Mouse (Mus musculus) forebrain, embryonic 14.5 days (tissue): Measurements from ENCODE around the gene Gm20388. TPM values are rescaled to one million over a fixed set of nuclear protein-coding genes. Genes with fewer than 3 reads are reported as not detected.

Experiments used
- ATAC-seq: fragments of 200-750 bp; cut with Nextera tagmentation; 2 replicates; pipeline ENCODE4 v1.8.0; 2017; ENCODE audit warnings: mild to moderate bottlenecking, moderate library complexity
- DNase-seq: peaks from one replicate; pipeline ENCODE4 v3.0.0-alpha.2; 2015; ENCODE audit warnings: low spot score
- H3K27ac ChIP-seq: fragments of 300-500 bp; sonication (generic); 2 replicates; pipeline ENCODE4 v1.5.1; 2014; ENCODE audit warnings: low read depth, mild to moderate bottlenecking, control low read depth, low read length, moderate library complexity
- H3K27me3 ChIP-seq: fragments of 300-500 bp; sonication (generic); replicated peaks from 2 replicates; pipeline ENCODE4 v1.6.1; 2014; ENCODE audit warnings: low read length, control low read depth, mixed read lengths; ENCODE audit not compliant: control insufficient read depth, insufficient read depth
- H3K36me3 ChIP-seq: fragments of 300-500 bp; sonication (generic); 2 replicates; pipeline ENCODE4 v1.6.1; 2014; ENCODE audit warnings: low read length, control low read depth; ENCODE audit not compliant: control insufficient read depth, insufficient read depth
- H3K4me1 ChIP-seq: fragments of 300-500 bp; sonication (generic); 2 replicates; pipeline ENCODE4 v1.6.1; 2014; ENCODE audit warnings: antibody characterized with exemption, low read length, control low read depth; ENCODE audit not compliant: control insufficient read depth, insufficient read depth
- H3K4me2 ChIP-seq: fragments of 300-500 bp; sonication (generic); 2 replicates; pipeline ENCODE4 v1.6.1; 2014; ENCODE audit warnings: mild to moderate bottlenecking, control low read depth, low read length
- H3K4me3 ChIP-seq: fragments of 300-500 bp; sonication (generic); 2 replicates; pipeline ENCODE4 v1.5.1; 2014; ENCODE audit warnings: low read depth, low read length, control low read depth
- H3K9ac ChIP-seq: fragments of 300-500 bp; sonication (generic); 2 replicates; pipeline ENCODE4 v1.6.1; 2014; ENCODE audit warnings: mild to moderate bottlenecking, low read length, control low read depth, moderate library complexity
- H3K9me3 ChIP-seq: fragments of 300-500 bp; sonication (generic); replicated peaks from 2 replicates; pipeline ENCODE4 v1.6.1; 2016; ENCODE audit warnings: low read length, control low read depth, mixed read lengths; ENCODE audit not compliant: control insufficient read depth
- WGBS: fragments of 180-500 bp; shearing (Covaris S2); extraction: QIAGEN DNeasy Blood & Tissue Kit; methylation state at CpG from one replicate; pipeline ENCODE4 v1.1.7; 2014; 5-methylcytosine and 5-hydroxymethylcytosine counted together
- polyA plus RNA-seq: library from polyadenylated mRNA; unstranded; fragments of >200 nt; fragmentation: Nextera tagmentation; extraction: Ambion mirVana; gene quantifications from 2 replicates; pipeline ENCODE4 v1.2.1, GENCODE M21; 2014

The Gm20388 gene
- polyA plus RNA-seq, 1 experiment from 2014 or later: 7.4 TPM

DNA sequence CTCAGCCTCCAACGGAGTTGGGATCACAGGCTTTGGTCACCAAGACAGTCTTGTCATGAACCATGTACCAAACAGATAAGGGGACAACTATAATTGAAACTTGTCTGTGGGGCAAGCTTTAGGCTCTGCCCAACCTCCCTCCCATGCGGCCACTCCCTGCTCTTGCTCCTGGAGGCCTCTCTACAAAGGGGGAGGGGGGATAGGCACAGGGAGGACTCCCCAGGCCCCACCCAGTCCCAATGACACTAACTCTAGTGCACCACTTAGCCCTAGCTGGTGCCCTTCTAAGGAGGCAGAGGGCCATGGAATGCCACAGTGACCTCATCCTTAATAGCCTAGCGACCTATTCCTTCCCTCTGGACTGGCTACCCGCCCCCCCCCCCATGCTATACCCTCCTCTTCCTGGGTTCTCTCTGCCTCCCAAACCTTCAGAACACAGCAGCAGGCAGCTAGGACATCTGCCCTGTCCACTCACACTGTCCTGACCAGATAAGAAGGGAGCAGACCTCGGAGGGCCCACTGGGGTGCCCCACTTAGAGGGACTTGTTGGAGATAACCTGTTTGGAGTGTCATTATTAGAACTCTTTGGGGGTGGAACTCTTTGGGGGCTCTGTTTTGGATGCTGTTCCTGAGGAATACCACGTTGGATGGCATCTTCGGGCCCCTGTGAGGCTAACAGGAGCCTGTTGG lies 2635.6 kb downstream of the Gm20388 start:
- Histone ChIP-seq H3K36me3 (no peaks in the 10 kb centered on the region), H3K4me3 (no peak overlapping the region), H3K4me2 (no peak overlapping the region), H3K9ac (no peak overlapping the region), H3K4me1 (no peaks in the 10 kb centered on the region), H3K27me3 (peaks cover 19% of the 10 kb centered on the region), H3K9me3 (no peaks in the 10 kb centered on the region), H3K27ac (no peak overlapping the region)
- 87% methylated on average over 6 of the region's 7 CpGs for WGBS
- DNase-seq (no peak), ATAC-seq (no peak)

DNA sequence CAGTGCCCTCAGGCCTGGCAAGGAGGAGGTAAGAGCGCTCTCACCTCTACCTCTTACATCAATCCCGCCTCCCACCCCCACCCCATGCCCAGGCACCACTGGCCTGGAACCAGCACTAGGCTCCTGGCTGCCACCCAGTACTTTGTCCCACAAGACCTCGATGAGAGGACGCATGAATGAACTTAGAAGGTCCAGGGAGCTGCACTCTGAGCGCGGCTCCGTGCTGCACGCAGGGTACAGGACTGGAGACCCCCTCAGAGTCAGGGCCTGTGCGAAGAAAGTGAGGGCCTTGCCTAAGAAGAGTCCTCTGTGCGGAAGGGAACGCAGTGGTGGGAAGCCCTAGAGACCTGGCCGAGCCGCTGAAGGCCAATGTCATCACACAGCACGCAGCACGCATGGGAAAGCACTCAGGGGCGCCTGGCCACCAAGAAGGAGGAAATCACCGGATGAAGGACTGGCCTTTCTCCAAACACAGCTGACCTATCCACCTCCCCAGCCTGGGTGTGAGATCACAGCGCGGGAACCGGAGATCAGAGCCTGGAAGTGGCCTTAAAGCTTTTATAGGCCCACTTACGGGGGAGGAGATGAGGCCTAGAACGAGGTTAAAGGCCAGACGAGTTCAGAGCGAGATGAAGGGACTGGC lies 2636.3 kb downstream of the Gm20388 start:
- Histone ChIP-seq H3K9ac (no peak overlapping the region), H3K27ac (no peak overlapping the region), H3K9me3 (no peaks in the 10 kb centered on the region), H3K4me1 (no peaks in the 10 kb centered on the region), H3K27me3 (peaks cover 27% of the 10 kb centered on the region), H3K36me3 (no peaks in the 10 kb centered on the region), H3K4me2 (no peak overlapping the region), H3K4me3 (no peak overlapping the region)
- DNase-seq (no peak), ATAC-seq (no peak)
- 79% methylated on average over 24 of the region's 24 CpGs for WGBS

DNA sequence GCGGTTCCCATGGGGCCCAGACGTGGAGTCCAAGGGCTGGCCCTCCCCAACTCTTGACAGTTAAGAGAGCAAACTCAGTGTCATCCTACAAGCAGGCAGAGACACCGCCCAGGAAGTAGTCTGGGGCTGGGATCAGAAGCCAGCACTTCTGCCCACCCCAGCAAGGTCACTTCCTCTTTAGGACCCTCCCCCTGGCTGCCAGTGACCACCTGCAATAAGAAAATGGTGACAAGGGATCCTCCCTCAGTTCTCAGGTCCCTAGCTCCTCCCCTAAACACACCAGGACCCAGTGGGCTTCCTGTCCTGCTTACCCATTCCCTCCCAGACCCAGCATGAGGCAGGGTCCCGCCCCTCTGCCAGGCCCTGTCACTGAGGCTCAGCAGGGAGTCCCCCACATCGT lies 2637.2 kb downstream of the Gm20388 start:
- H3K36me3 ChIP-seq: no peaks in the 10 kb centered on the region
- no peaks in the 10 kb centered on the region for H3K4me1 ChIP-seq
- no peak overlapping the region for H3K27ac ChIP-seq
- no peak overlapping the region for H3K4me3 ChIP-seq
- ATAC-seq (no peak), DNase-seq (no peak)
- WGBS: 42% methylated on average over 5 of the region's 5 CpGs
- no peak overlapping the region for H3K4me2 ChIP-seq
- H3K27me3 ChIP-seq: peaks cover 27% of the 10 kb centered on the region
- no peak overlapping the region for H3K9ac ChIP-seq
- H3K9me3 ChIP-seq: no peaks in the 10 kb centered on the region

DNA sequence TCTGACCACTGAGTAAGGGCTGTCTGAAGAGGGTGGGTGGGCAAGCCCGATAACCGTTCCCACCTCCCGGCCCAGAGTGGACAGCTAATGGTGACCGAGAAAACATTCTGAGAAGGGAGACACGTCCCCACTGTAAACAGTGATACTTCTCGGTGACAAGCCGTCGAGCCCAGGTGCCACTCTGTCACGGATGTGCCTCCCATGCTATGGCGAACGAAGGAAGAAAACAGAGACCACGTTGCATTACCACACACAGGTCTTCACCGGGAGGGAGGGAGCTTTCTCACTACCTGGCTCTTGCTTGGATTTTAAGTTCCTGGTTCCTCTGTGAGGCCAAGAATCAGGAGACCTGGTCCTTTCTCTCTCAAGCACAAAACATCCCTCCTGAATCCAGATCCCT lies 2637.7 kb downstream of the Gm20388 start:
- Histone ChIP-seq H3K9me3 (no peaks in the 10 kb centered on the region), H3K27ac (no peak overlapping the region), H3K27me3 (peaks cover 27% of the 10 kb centered on the region), H3K4me3 (no peak overlapping the region), H3K4me1 (no peaks in the 10 kb centered on the region), H3K9ac (no peak overlapping the region), H3K4me2 (no peak overlapping the region), H3K36me3 (no peaks in the 10 kb centered on the region)
- WGBS: 85% methylated on average over 13 of the region's 13 CpGs
- no peak for ATAC-seq
- DNase-seq: no peak

DNA sequence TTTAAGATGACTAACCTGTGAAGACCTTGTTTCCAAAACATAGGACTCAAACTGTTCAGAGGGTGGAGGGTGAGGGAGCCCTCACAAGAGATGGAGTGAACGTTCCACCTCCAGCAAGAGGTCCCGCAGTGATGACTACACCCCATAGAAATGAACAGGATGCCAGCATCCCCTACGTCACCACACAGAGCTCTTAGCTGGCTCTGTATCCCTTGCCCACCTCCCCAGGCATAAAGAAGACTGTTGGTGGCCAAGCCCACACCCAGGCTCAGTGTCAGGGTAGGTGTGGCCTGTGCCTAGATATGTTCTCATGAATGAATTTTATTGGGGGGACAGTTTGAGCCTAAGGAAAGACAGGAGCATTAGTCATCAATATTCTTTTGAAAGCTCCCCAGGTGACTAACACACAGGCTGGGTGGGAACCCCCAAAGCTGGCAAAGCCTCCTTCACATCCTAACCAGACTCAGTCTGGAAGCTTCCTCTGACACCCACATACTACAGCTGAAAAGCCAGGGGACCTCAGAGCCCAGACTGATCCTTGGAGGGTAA lies 2638.3 kb downstream of the Gm20388 start:
- Histone ChIP-seq H3K4me1 (no peaks in the 10 kb centered on the region), H3K27me3 (peaks cover 27% of the 10 kb centered on the region), H3K27ac (no peak overlapping the region), H3K9me3 (no peaks in the 10 kb centered on the region), H3K4me2 (no peak overlapping the region), H3K36me3 (no peaks in the 10 kb centered on the region), H3K9ac (no peak overlapping the region), H3K4me3 (no peak overlapping the region)
- no peak for DNase-seq
- WGBS: 92% methylated on average over 3 of the region's 3 CpGs
- ATAC-seq: no peak

DNA sequence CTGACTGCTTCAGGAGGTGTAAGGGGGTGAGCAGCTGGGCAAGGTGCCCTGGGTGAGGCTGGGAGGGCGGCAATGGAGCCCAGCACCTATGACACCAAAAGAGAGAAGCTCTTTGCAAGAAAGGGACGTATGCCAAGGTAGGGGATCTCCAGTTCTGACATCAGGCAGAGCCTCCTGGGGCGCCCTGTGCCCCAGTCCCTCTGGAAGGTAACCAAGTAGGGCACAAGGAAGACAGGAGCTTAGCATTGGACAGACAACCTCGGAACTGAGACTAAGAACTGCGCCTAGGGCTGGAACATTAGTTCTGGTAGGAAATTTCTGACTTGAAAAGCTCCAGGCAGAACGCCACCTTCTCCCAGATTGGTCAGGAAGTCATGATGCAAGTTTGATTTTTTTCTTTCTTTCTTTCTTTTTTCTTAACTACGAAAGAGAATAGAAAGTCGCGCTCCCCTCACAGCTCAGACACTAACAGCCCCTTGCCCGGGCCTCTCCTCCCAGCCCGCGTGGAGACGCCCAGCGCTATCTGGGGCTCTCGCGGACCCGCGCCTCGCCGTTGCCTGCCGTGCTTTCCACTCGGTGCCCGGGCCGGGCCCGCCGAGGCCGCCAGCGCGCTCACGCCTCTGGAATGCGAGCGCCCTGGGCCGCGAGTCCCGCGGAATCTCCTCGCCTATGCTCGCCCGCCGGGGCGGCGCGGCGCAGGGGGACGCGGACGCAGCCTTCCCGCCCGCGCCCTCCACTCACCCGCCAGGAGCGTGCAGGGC lies 2639.8 kb downstream of the Gm20388 start:
- H3K4me2 ChIP-seq: peak overlapping the region; percentile 73
- peaks cover 27% of the 10 kb centered on the region for H3K27me3 ChIP-seq
- H3K4me1 ChIP-seq: no peaks in the 10 kb centered on the region
- H3K27ac ChIP-seq: no peak overlapping the region
- H3K9ac ChIP-seq: peak overlapping the region; percentile 59
- peak; percentile 58 for ATAC-seq
- DNase-seq: no peak
- no peaks in the 10 kb centered on the region for H3K36me3 ChIP-seq
- no peaks in the 10 kb centered on the region for H3K9me3 ChIP-seq
- WGBS: 5% methylated on average over 48 of the region's 52 CpGs
- peak overlapping the region; percentile 44 for H3K4me3 ChIP-seq

DNA sequence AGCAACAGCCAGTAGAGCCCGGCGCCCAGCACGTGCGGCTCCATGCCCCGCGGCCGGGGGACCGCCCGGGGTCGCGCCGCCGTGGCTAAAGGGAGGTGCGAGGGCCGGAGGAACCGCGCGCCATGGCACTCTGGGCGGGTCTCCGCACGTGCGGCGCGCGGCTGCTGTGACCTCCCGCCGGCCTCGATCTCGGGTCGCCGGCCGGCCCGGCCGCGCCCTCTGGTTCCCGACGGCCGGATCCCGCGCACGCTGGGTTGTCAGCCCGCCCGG lies 2640.3 kb downstream of the Gm20388 start:
- WGBS: 0% methylated on average over 17 of the region's 43 CpGs
- ATAC-seq: no peak

DNA sequence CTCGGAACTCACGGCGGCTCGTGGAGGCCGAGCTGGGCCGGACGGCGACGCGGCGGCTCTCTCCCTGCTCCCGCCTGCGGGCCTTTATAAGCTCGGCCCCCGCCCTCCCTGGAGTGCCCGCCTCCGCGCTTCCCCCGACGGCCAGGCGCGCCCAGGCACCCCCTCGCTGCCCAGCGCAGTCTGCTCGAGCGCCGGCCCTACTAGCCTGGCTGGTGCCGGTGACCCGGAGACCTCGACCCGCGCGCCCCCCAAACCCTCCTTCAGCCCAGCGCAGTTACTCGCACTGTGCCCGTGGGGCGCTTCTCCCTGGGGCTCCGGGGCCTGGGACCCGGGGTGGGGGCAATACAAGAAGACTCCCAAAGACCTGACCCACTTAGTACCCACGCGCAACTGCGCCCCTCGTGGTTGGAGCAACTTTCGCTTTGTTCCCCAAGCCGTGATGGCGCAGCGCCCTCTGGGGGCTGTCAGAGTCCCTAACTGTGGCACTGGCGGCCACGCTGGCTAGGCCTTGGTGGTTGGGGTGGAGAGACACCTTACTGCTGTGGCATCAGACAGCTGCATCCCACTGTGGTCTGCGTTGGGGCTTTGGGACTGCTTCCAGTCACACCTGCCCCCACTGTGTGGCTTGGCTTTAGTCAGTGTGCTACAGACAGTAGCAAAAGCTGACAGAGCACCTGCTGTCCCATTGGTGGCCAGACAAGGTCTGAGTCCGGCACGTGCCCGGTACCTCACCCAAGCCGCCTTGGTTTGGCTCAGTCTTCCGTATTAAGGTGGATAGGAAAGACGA lies 2640.8 kb downstream of the Gm20388 start, which contains the start of gene Piezo1:
Gene Piezo1, minus strand, starts transcription at position 65 of the 787 bp plus-strand sequence.
- H3K27ac ChIP-seq: no peak within 1 kb of the TSS
- H3K27me3 ChIP-seq: peaks cover 27% of the 10 kb centered on the region
- peak within 1 kb of the TSS; percentile 59 for H3K9ac ChIP-seq
- DNase-seq (peak; percentile 59), ATAC-seq (peak; percentile 65)
- H3K36me3 ChIP-seq: no peaks in the 10 kb centered on the region
- peak within 1 kb of the TSS; percentile 44 for H3K4me3 ChIP-seq
- 11% methylated on average over 55 of the region's 56 CpGs for WGBS
- H3K4me1 ChIP-seq: no peaks in the 10 kb centered on the region
- no peaks in the 10 kb centered on the region for H3K9me3 ChIP-seq
- H3K4me2 ChIP-seq: peak within 1 kb of the TSS; percentile 73

More for the DNA sequence above, 2640.3 kb downstream of the Gm20388 start:
- peaks cover 27% of the 10 kb centered on the region for H3K27me3 ChIP-seq
- H3K27ac ChIP-seq: no peak overlapping the region
- H3K9me3 ChIP-seq: no peaks in the 10 kb centered on the region
- no peaks in the 10 kb centered on the region for H3K36me3 ChIP-seq
- peak overlapping the region; percentile 44 for H3K4me3 ChIP-seq
- no peak for DNase-seq
- peak overlapping the region; percentile 73 for H3K4me2 ChIP-seq
- H3K4me1 ChIP-seq: no peaks in the 10 kb centered on the region
- H3K9ac ChIP-seq: peak overlapping the region; percentile 59
